Mouse (Mus musculus) limb, embryonic 10.5 days (tissue): ENCODE results near the gene Lbp. TPM values are rescaled to one million over a fixed set of nuclear protein-coding genes. Genes with fewer than 3 reads are reported as not detected.

Experiments
- DNase-seq: peaks from one replicate; pipeline ENCODE4 v3.0.0-alpha.2; 2017; ENCODE audit warnings: low spot score
- H3K27ac ChIP-seq: fragments of 300-500 bp; sonication (generic); 2 replicates; pipeline ENCODE4 v1.5.1; 2016; ENCODE audit warnings: mild to moderate bottlenecking
- H3K27me3 ChIP-seq: fragments of 300-500 bp; sonication (generic); 2 replicates; pipeline ENCODE4 v1.6.1; 2016; ENCODE audit warnings: low read depth, mild to moderate bottlenecking; ENCODE audit not compliant: poor library complexity, severe bottlenecking
- H3K36me3 ChIP-seq: fragments of 300-500 bp; sonication (generic); 2 replicates; pipeline ENCODE4 v1.6.1; 2016; ENCODE audit warnings: mild to moderate bottlenecking, moderate library complexity
- H3K4me1 ChIP-seq: fragments of 300-500 bp; sonication (generic); 2 replicates; pipeline ENCODE4 v1.6.1; 2016
- H3K4me3 ChIP-seq: fragments of 300-500 bp; sonication (generic); 2 replicates; pipeline ENCODE4 v1.5.1; 2016; ENCODE audit warnings: mild to moderate bottlenecking, moderate library complexity
- H3K9me3 ChIP-seq: fragments of 300-500 bp; sonication (generic); replicated peaks from 2 replicates; pipeline ENCODE4 v1.6.1; 2016; ENCODE audit warnings: mild to moderate bottlenecking
- WGBS: fragments of 180-500 bp; shearing (Covaris S2); methylation state at CpG from one replicate; pipeline ENCODE4 v1.1.7; 2016; 5-methylcytosine and 5-hydroxymethylcytosine counted together
- polyA plus RNA-seq: library from polyadenylated mRNA; unstranded; fragments of >200 nt; fragmentation: Nextera tagmentation; extraction: Ambion mirVana; gene quantifications from 2 replicates; pipeline ENCODE4 v1.2.1, GENCODE M21; 2016

Lbp gene
- polyA plus RNA-seq, 1 experiment from 2014 or later: 3.9 TPM

GRCm38 (mm10) chr2:158321596-158321995 lies 15.3 kb downstream of the Lbp start:
- WGBS: 93% methylated on average over 6 of the region's 6 CpGs
- Histone ChIP-seq H3K9me3 (no peaks in the 10 kb centered on the region), H3K36me3 (no peaks in the 10 kb centered on the region), H3K27ac (no peak overlapping the region), H3K4me3 (no peak overlapping the region), H3K27me3 (no peaks in the 10 kb centered on the region), H3K4me1 (no peaks in the 10 kb centered on the region)
- no peak for DNase-seq

GRCm38 (mm10) chr2:158322845-158323244 lies 16.6 kb downstream of the Lbp start:
- WGBS: 77% methylated on average over 3 of the region's 3 CpGs
- H3K36me3 ChIP-seq: no peaks in the 10 kb centered on the region
- no peaks in the 10 kb centered on the region for H3K9me3 ChIP-seq
- DNase-seq: no peak
- no peak overlapping the region for H3K4me3 ChIP-seq
- no peaks in the 10 kb centered on the region for H3K27me3 ChIP-seq
- H3K4me1 ChIP-seq: no peaks in the 10 kb centered on the region
- H3K27ac ChIP-seq: no peak overlapping the region

- Histone ChIP-seq H3K27ac (peak overlapping the region; percentile 56; the same call in 1 of the 2 replicates), H3K9me3 (no peaks in the 10 kb centered on the region), H3K4me3 (0 out of 2 replicates have a peak overlapping the region, but pooled peaks have one; percentile 12), H3K36me3 (no peaks in the 10 kb centered on the region), H3K4me1 (no peaks in the 10 kb centered on the region), H3K27me3 (no peaks in the 10 kb centered on the region)
- DNase-seq: no peak
- 56% methylated on average over 10 of the region's 10 CpGs for WGBS
These were observed 18.4 kb downstream of the Lbp start for GRCm38 (mm10) chr2:158324531-158325190.

- H3K27me3 ChIP-seq: no peaks in the 10 kb centered on the region
- H3K9me3 ChIP-seq: no peaks in the 10 kb centered on the region
- no peak overlapping the region for H3K4me3 ChIP-seq
- no peaks in the 10 kb centered on the region for H3K4me1 ChIP-seq
- 91% methylated on average over 8 of the region's 8 CpGs for WGBS
- DNase-seq: no peak
- no peak overlapping the region for H3K27ac ChIP-seq
- no peaks in the 10 kb centered on the region for H3K36me3 ChIP-seq
These were observed 19.3 kb downstream of the Lbp start for GRCm38 (mm10) chr2:158325609-158326008.

- Histone ChIP-seq H3K4me3 (no peak overlapping the region), H3K36me3 (no peaks in the 10 kb centered on the region), H3K27me3 (no peaks in the 10 kb centered on the region), H3K4me1 (peaks cover 16% of the 10 kb centered on the region), H3K27ac (no peak overlapping the region), H3K9me3 (no peaks in the 10 kb centered on the region)
- DNase-seq: no peak
- WGBS: 87% methylated on average over 13 of the region's 13 CpGs
These were observed 28.1 kb downstream of the Lbp start for GRCm38 (mm10) chr2:158334356-158334755.

- H3K27ac ChIP-seq: no peak overlapping the region
- H3K27me3 ChIP-seq: no peaks in the 10 kb centered on the region
- no peaks in the 10 kb centered on the region for H3K9me3 ChIP-seq
- H3K4me1 ChIP-seq: peaks cover 16% of the 10 kb centered on the region
- DNase-seq: no peak
- H3K4me3 ChIP-seq: no peak overlapping the region
- H3K36me3 ChIP-seq: no peaks in the 10 kb centered on the region
- WGBS: 48% methylated on average over 10 of the region's 10 CpGs
These were observed 31.4 kb downstream of the Lbp start for GRCm38 (mm10) chr2:158337698-158338097.

GRCm38 (mm10) chr2:158339948-158340564 lies 33.8 kb downstream of the Lbp start:
- H3K9me3 ChIP-seq: no peaks in the 10 kb centered on the region
- peak; percentile 73 for DNase-seq
- H3K4me1 ChIP-seq: peaks cover 16% of the 10 kb centered on the region
- no peak overlapping the region for H3K27ac ChIP-seq
- no peaks in the 10 kb centered on the region for H3K27me3 ChIP-seq
- H3K4me3 ChIP-seq: no peak overlapping the region
- H3K36me3 ChIP-seq: no peaks in the 10 kb centered on the region
- WGBS: 46% methylated on average over 11 of the region's 11 CpGs

- 74% methylated on average over 2 of the region's 2 CpGs for WGBS
- Histone ChIP-seq H3K9me3 (no peaks in the 10 kb centered on the region), H3K4me3 (no peak overlapping the region), H3K36me3 (no peaks in the 10 kb centered on the region), H3K27ac (no peak overlapping the region), H3K27me3 (no peaks in the 10 kb centered on the region), H3K4me1 (peaks cover 9% of the 10 kb centered on the region)
- DNase-seq: no peak
These were observed 35.0 kb downstream of the Lbp start for GRCm38 (mm10) chr2:158341324-158341723.

- Histone ChIP-seq H3K36me3 (no peaks in the 10 kb centered on the region), H3K9me3 (no peaks in the 10 kb centered on the region), H3K27ac (no peak overlapping the region), H3K4me3 (no peak overlapping the region), H3K27me3 (no peaks in the 10 kb centered on the region), H3K4me1 (no peaks in the 10 kb centered on the region)
- WGBS: 86% methylated on average over 5 of the region's 5 CpGs
- DNase-seq: no peak
These were observed 37.2 kb downstream of the Lbp start for GRCm38 (mm10) chr2:158343495-158343894.

- no peak overlapping the region for H3K4me3 ChIP-seq
- WGBS: 79% methylated on average over 6 of the region's 6 CpGs
These were observed 40.2 kb downstream of the Lbp start for GRCm38 (mm10) chr2:158346467-158346866.

GRCm38 (mm10) chr2:158347868-158348267 lies 41.6 kb downstream of the Lbp start:
- no peak overlapping the region for H3K27ac ChIP-seq
- 3% methylated on average over 6 of the region's 6 CpGs for WGBS

More at GRCm38 (mm10) chr2:158346467-158346866, 40.2 kb downstream of the Lbp start:
- no peak for DNase-seq
- H3K27ac ChIP-seq: no peak overlapping the region
- no peaks in the 10 kb centered on the region for H3K27me3 ChIP-seq
- no peaks in the 10 kb centered on the region for H3K9me3 ChIP-seq
- H3K4me1 ChIP-seq: no peaks in the 10 kb centered on the region
- H3K36me3 ChIP-seq: peaks cover under 1% of the 10 kb centered on the region; the same call in 1 of the 2 replicates

GRCm38 (mm10) chr2:158352801-158353520 lies 46.7 kb downstream of the Lbp start:
- no peak for DNase-seq
- Histone ChIP-seq H3K9me3 (no peaks in the 10 kb centered on the region), H3K27me3 (no peaks in the 10 kb centered on the region), H3K36me3 (peaks cover 65% of the 10 kb centered on the region), H3K4me1 (no peaks in the 10 kb centered on the region), H3K4me3 (no peak overlapping the region), H3K27ac (no peak overlapping the region)
- WGBS: 89% methylated on average over 3 of the region's 3 CpGs

More at GRCm38 (mm10) chr2:158347868-158348267, 41.6 kb downstream of the Lbp start:
- peak; percentile 79 for DNase-seq
- Histone ChIP-seq H3K27me3 (no peaks in the 10 kb centered on the region), H3K4me3 (no peak overlapping the region), H3K36me3 (peaks cover 14% of the 10 kb centered on the region), H3K4me1 (no peaks in the 10 kb centered on the region), H3K9me3 (no peaks in the 10 kb centered on the region)
